Mouse (Mus musculus): ENCODE results near the gene Megf11. TPM values are rescaled to one million over a fixed set of nuclear protein-coding genes. Genes with fewer than 3 reads are reported as not detected.
"Not testable (repeated sequence)": the region's sequence is repeated elsewhere in the genome, so short reads cannot be mapped to it uniquely, and the experiment has no call there.

Gene Megf11
- polyA plus RNA-seq, 1 experiment from 2014 or later = 18.0 TPM

DNA sequence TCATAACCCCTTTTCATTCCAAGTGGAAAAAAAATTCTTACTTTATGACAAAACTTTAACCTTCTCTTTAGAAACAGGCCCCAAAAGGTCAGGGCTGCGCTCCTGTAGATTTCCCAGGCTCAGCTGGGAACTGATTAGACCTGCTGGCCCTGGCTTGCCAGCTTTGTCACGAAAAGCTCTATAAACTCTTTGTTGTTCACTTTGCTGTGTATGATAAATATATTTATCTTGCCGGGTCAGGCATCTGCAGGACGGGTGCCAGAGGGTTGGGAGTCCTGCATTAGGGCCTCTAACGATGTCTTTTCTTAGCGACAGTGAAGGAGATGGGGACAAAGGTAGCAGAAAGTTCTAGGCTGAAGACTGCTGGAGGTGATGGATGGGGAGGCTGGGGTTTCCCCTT lies 87.3 kb downstream of the Megf11 start:
- WGBS = 65% methylated on average over 6 of the region's 6 CpGs
- Histone ChIP-seq H3K9ac (no peak overlapping the region), H3K4me1 (replicated peaks) (peaks cover 40% of the 10 kb centered on the region), H3K4me2 (no peak overlapping the region), H3K27me3 (peaks cover 9% of the 10 kb centered on the region; the same call in 1 of the 2 replicates), H3K9me3 (no peaks in the 10 kb centered on the region), H3K27ac (replicated peaks) (no peak overlapping the region), H3K4me3 (no peak overlapping the region), H3K36me3 (no peaks in the 10 kb centered on the region)
- no peak for ATAC-seq (ENCODE audit: low read depth)

DNA sequence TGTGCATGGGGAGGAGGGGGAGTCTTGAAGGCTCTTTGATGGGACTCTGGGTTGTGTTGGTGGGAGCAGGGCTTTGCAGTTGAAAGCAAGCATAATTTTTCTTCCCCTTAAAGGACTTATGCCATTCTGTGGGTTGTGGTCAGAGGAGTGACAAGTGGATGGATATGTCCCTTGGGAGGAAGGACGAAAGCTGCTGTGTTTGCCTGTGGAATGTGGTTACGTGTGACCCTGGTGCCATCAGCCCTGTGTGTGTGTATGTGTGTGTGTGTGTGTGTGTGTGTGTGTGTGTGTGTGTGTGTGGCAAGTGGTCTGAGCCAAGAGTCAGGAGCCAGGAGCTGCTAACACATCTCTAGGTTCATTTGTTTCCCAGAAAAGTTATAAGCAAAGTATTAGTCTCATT lies 87.7 kb downstream of the Megf11 start:
- Histone ChIP-seq H3K27me3 (peaks cover 12% of the 10 kb centered on the region; the same call in 1 of the 2 replicates), H3K9me3 (no peaks in the 10 kb centered on the region), H3K27ac (replicated peaks) (no peak overlapping the region), H3K9ac (no peak overlapping the region), H3K4me1 (replicated peaks) (peaks cover 40% of the 10 kb centered on the region), H3K36me3 (no peaks in the 10 kb centered on the region), H3K4me2 (no peak overlapping the region), H3K4me3 (no peak overlapping the region)
- WGBS = 49% methylated on average over 2 of the region's 2 CpGs
- ATAC-seq (ENCODE audit: low read depth) = no peak

DNA sequence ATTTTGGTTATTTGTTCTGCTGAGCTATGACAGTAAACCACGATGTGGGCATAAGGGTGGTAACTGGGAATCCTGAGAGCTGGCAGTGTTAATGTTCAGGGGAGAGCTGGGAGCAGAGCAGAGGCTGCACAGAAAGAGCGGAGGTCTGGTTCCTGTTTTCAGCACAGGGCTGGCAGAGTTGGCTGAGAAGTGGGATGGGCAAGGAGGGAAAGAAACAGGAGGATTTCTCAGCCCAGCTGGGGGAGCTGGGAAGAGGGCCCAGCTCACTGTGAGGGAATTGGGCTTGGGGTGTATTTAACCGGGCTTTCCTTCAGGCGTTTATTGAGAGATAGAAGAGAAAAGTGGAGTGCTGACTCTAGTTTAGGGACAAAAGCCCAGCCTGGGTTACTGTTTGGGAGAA lies 88.3 kb downstream of the Megf11 start:
- H3K4me3 ChIP-seq = no peak overlapping the region
- H3K9me3 ChIP-seq = no peaks in the 10 kb centered on the region
- no peaks in the 10 kb centered on the region for H3K36me3 ChIP-seq
- H3K27me3 ChIP-seq = peaks cover 12% of the 10 kb centered on the region; the same call in 1 of the 2 replicates
- WGBS = 51% methylated on average over 4 of the region's 4 CpGs
- H3K4me2 ChIP-seq = no peak overlapping the region
- H3K27ac ChIP-seq (replicated peaks) = no peak overlapping the region
- H3K4me1 ChIP-seq (replicated peaks) = peaks cover 40% of the 10 kb centered on the region
- H3K9ac ChIP-seq = peak overlapping the region; percentile 26; the same call in 1 of the 2 replicates
- no peak for ATAC-seq (ENCODE audit: low read depth)

DNA sequence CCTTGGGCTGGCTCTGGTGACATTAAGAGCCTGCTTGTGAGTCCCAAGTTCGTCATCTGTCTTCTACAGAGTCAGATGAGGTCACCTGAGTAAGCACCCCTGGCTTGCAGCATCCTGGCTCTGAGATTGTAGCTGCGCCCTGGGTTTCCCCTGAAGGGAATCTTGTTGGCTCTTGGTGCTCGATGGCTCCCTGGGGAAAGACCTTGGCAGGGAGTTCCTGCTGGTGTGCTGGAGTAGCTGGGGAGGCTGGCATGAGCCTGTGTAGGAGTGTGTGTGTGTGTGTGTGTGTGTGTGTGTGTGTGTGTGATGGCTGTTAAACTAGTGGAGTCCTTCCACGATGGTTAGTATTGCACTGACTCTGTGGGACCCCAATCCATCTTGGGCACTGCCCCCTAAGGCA lies 88.7 kb downstream of the Megf11 start:
- Histone ChIP-seq H3K9me3 (no peaks in the 10 kb centered on the region), H3K4me2 (no peak overlapping the region), H3K27ac (replicated peaks) (no peak overlapping the region), H3K4me1 (replicated peaks) (peaks cover 40% of the 10 kb centered on the region), H3K27me3 (peaks cover 12% of the 10 kb centered on the region; the same call in 1 of the 2 replicates), H3K9ac (peak overlapping the region; percentile 26; the same call in 1 of the 2 replicates), H3K4me3 (no peak overlapping the region), H3K36me3 (no peaks in the 10 kb centered on the region)
- 33% methylated on average over 4 of the region's 4 CpGs for WGBS
- no peak for ATAC-seq (ENCODE audit: low read depth)

DNA sequence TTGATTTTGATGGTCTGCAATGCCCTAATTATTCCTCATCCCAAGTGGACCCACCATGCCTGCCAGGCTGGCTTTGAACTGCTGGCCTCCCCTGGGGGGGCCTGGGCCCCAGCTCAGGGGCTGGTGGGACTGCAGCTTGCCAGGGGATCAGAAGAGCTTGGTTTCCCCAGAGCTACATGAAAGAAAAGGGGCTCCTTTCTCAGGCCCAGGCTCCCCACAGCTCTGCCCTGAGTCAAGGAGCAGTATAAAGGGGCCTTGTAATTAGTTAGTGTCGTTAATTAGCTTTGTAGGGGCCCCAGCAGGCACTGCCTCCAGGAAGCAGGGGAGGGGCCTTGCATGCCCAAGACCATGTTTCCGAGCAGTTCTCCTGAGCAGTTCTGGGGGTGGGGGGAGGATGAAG lies 90.5 kb downstream of the Megf11 start:
- Histone ChIP-seq H3K4me2 (no peak overlapping the region), H3K36me3 (no peaks in the 10 kb centered on the region), H3K4me3 (no peak overlapping the region), H3K27ac (replicated peaks) (0 out of 2 replicates have a peak overlapping the region, but pooled peaks have one; percentile 10), H3K27me3 (peaks cover 12% of the 10 kb centered on the region; the same call in 1 of the 2 replicates), H3K9ac (no peak overlapping the region), H3K4me1 (replicated peaks) (peaks cover 40% of the 10 kb centered on the region), H3K9me3 (no peaks in the 10 kb centered on the region)
- no peak for ATAC-seq (ENCODE audit: low read depth)
- 6% methylated on average over 2 of the region's 2 CpGs for WGBS

DNA sequence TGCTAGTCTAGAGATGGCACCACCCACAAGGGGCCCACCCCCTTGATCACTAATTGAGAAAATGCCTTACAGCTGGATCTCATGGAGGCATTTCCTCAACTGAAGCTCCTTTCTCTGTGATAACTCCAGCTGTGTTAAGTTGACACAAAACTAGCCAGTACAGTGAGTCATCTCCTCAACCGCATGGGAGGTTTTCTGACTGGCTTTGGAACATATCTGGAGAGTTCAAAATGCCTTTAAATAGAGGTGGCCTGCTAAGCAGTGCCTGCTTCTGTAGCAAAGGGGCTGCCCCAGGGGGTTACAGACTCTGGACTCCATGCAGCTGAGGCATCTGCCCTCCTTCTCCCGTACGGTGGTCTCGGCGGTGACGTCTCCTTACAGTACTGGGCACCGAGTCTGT lies 92.0 kb downstream of the Megf11 start:
- not testable (repeated sequence) for H3K27ac ChIP-seq (replicated peaks); H3K36me3 ChIP-seq; H3K4me2 ChIP-seq; H3K4me3 ChIP-seq; ATAC-seq (ENCODE audit: low read depth); H3K9me3 ChIP-seq; H3K9ac ChIP-seq
- Histone ChIP-seq H3K27me3 (peaks cover 12% of the 10 kb centered on the region; the same call in 1 of the 2 replicates), H3K4me1 (replicated peaks) (peaks cover 40% of the 10 kb centered on the region)
- 80% methylated on average over 7 of the region's 7 CpGs for WGBS

DNA sequence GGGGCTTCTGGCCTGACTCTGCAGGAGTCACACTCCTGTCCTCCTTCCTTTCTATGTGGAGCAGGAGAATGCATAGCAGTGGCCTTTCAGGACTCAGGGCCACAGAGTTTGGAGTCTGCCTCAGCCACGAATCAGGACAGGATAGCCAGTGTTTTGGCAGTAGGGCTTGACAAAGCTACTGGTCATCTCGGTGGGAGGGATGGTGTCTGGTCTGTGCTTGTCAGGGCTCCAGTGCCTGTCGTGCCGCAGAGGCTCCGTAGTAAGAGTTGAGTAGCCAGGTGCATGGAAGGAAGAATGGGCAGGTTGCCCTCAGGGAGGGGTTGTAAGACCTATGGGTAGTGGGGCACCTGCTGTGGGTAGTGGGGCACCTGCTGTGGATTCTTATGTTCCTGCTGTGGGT lies 96.7 kb downstream of the Megf11 start:
- H3K27ac ChIP-seq (replicated peaks) = no peak overlapping the region
- H3K9ac ChIP-seq = no peak overlapping the region
- 76% methylated on average over 5 of the region's 5 CpGs for WGBS
- H3K4me1 ChIP-seq (replicated peaks) = no peaks in the 10 kb centered on the region
- H3K36me3 ChIP-seq = no peaks in the 10 kb centered on the region
- no peak overlapping the region for H3K4me3 ChIP-seq
- no peak for ATAC-seq (ENCODE audit: low read depth)
- H3K4me2 ChIP-seq = no peak overlapping the region
- no peaks in the 10 kb centered on the region for H3K9me3 ChIP-seq
- peaks cover 4% of the 10 kb centered on the region; the same call in 1 of the 2 replicates for H3K27me3 ChIP-seq

DNA sequence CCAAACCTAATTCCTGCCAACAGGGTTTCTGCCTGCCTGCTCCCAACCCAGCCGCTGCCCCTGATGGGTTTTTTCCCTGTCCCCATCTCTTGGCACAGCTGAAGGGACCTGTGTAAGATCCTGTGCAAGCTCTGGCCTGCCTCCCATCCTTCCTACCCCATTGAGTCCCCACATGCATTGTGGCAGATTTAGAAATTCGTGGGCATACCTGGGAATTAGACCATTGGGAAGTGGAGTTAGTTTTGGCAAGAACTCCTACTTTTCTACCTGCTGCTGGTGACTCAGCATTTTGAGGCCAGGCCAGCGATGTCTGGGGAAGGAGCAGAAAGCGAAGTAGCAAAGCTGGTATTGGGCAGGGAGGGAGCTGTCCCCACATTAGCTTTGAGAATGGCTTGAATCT lies 102.0 kb downstream of the Megf11 start:
- no peaks in the 10 kb centered on the region for H3K36me3 ChIP-seq
- H3K27ac ChIP-seq (replicated peaks) = no peak overlapping the region
- H3K4me3 ChIP-seq = no peak overlapping the region
- no peak for ATAC-seq (ENCODE audit: low read depth)
- peaks cover 13% of the 10 kb centered on the region for H3K4me1 ChIP-seq (replicated peaks)
- no peaks in the 10 kb centered on the region for H3K9me3 ChIP-seq
- H3K4me2 ChIP-seq = no peak overlapping the region
- H3K27me3 ChIP-seq = peaks cover 6% of the 10 kb centered on the region; the same call in 1 of the 2 replicates
- H3K9ac ChIP-seq = no peak overlapping the region
- 71% methylated on average over 4 of the region's 4 CpGs for WGBS

DNA sequence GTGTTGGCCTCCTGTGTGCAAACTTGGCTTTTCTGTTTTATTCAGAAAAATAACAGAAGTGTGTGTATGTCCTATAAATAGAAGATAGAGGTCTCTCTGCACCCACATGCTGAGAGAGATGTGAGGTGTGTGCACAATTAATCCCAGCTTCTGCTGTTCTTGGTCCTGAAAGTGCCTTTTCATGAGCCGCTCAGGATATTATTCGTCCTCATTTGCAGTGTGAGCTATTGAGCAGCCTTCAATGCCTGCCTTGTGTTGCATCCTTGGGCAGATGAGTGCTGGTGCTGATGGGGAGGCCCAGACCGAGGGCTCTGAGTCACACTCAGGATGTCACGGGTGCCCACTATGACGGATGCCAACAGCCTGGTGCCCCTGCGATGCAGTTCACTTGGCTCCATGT lies 109.2 kb downstream of the Megf11 start:
- Histone ChIP-seq H3K4me3 (no peak overlapping the region), H3K36me3 (no peaks in the 10 kb centered on the region), H3K27ac (replicated peaks) (no peak overlapping the region), H3K4me2 (no peak overlapping the region), H3K4me1 (replicated peaks) (peaks cover 23% of the 10 kb centered on the region), H3K27me3 (no peaks in the 10 kb centered on the region), H3K9ac (no peak overlapping the region), H3K9me3 (no peaks in the 10 kb centered on the region)
- ATAC-seq (ENCODE audit: low read depth) = no peak
- 73% methylated on average over 6 of the region's 6 CpGs for WGBS

DNA sequence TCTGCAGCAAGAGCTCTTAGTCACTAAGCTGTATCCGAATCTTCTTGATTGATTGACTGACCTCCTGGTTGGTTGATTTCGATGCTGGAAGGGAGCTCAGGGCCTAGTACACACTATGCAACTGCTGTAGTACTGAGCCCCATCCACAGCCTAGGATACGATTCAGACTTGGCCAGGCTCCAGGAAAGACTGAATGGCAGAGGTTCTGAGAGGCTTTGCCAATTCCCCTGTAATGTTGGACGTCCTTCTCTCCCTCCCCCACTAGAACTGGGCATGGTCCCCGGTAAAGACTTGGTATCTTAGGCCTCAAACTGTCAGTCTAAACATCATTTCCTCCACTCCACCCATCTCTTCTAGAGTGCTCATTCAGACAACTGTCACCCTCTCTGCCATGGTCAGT lies 113.5 kb downstream of the Megf11 start:
- Histone ChIP-seq H3K27ac (replicated peaks) (no peak overlapping the region), H3K4me1 (replicated peaks) (peaks cover 33% of the 10 kb centered on the region), H3K27me3 (no peaks in the 10 kb centered on the region), H3K4me3 (no peak overlapping the region), H3K9ac (no peak overlapping the region), H3K9me3 (no peaks in the 10 kb centered on the region), H3K36me3 (no peaks in the 10 kb centered on the region), H3K4me2 (no peak overlapping the region)
- WGBS = 55% methylated on average over 5 of the region's 5 CpGs
- ATAC-seq (ENCODE audit: low read depth) = peak; percentile 55; the same call in 1 of the 2 replicates

DNA sequence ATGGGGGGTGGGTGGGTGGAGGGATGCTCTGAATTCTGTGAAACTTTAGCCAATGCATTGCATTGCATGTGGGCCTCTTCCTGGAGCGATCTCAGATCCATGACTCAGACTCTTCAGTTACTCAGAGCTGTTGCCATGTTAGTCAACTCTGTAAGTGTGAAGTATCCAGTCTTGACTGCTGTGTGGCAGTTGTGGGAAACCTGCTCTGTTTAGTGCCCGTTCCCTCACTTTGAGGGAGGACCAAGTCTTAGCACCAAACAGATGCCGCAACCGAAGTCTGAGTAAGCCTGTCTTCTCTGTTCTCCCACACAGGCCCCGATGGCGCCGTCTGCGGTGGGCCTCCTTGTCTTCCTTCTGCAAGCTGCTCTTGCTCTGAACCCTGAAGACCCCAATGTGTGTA lies 115.8 kb downstream of the Megf11 start:
- peaks cover 53% of the 10 kb centered on the region for H3K4me1 ChIP-seq (replicated peaks)
- H3K9ac ChIP-seq = no peak overlapping the region
- ATAC-seq (ENCODE audit: low read depth) = no peak
- H3K27me3 ChIP-seq = no peaks in the 10 kb centered on the region
- no peaks in the 10 kb centered on the region for H3K36me3 ChIP-seq
- no peak overlapping the region for H3K4me3 ChIP-seq
- no peak overlapping the region for H3K4me2 ChIP-seq
- H3K27ac ChIP-seq (replicated peaks) = no peak overlapping the region
- no peaks in the 10 kb centered on the region for H3K9me3 ChIP-seq
- 95% methylated on average over 8 of the region's 8 CpGs for WGBS

DNA sequence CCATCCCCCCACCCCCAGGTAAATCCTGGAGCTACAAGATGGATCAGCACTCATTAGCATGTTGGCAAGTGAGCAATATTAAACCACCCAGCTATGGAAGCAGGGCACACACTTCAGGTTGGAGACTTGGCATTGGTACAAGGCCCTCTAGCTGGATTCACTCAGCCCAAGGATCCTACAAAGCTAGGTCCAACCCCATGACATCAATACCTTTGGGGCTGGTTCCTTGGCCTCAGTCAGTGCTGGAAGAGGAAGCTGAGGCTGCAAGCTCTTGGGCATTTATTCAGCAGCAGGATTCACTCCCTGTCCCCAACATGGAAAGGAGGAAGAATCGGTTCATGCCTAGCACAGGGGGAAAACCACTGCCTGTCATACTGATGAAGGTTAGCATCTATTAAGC lies 118.6 kb downstream of the Megf11 start:
- Histone ChIP-seq H3K4me1 (replicated peaks) (peaks cover 61% of the 10 kb centered on the region), H3K4me2 (no peak overlapping the region), H3K27me3 (no peaks in the 10 kb centered on the region), H3K9ac (no peak overlapping the region), H3K4me3 (no peak overlapping the region), H3K27ac (replicated peaks) (no peak overlapping the region), H3K9me3 (no peaks in the 10 kb centered on the region), H3K36me3 (no peaks in the 10 kb centered on the region)
- ATAC-seq (ENCODE audit: low read depth) = no peak
- WGBS = 79% methylated on average over 1 of the region's 1 CpGs

DNA sequence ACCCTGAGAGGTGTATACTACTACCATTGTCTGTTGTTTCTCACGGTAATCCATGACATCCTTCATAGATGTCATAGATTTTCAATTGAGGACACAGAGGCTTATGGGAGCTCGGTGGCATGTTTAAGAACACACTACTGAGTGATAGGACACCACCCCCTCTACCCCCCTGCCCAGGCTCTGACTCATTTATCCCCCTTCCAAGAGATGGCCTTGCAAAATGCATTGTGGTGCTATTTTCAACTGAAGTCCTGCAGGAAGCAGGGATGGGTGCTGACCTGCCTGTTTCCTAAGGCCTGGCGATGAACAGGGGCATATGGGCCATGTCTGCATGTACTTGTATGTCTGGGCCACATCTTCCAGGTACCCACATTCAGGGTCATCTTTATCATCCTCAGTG lies 119.0 kb downstream of the Megf11 start:
- Histone ChIP-seq H3K9ac (no peak overlapping the region), H3K4me1 (replicated peaks) (peaks cover 56% of the 10 kb centered on the region), H3K27ac (replicated peaks) (0 out of 2 replicates have a peak overlapping the region, but pooled peaks have one; percentile 15), H3K9me3 (no peaks in the 10 kb centered on the region), H3K36me3 (no peaks in the 10 kb centered on the region), H3K4me2 (no peak overlapping the region), H3K4me3 (no peak overlapping the region), H3K27me3 (no peaks in the 10 kb centered on the region)
- 80% methylated on average over 3 of the region's 3 CpGs for WGBS
- no peak for ATAC-seq (ENCODE audit: low read depth)

Measured in neural tube, embryonic 13.5 days (tissue).